Mouse (Mus musculus): ENCODE results near the gene Sox12. TPM values are rescaled to one million over a fixed set of nuclear protein-coding genes. Genes with fewer than 3 reads are reported as not detected.
"Not testable (repeated sequence)": the region's sequence is repeated elsewhere in the genome, so short reads cannot be mapped to it uniquely, and the experiment has no call there.

Gene Sox12
- polyA plus RNA-seq, 1 experiment from 2014 or later, result 10.4 TPM

- Histone ChIP-seq H3K36me3 (ENCODE audit: control insufficient read depth, insufficient read depth, low read length) (no peaks in the 10 kb centered on the region), H3K27ac (replicated peaks; ENCODE audit: low read depth, low read length) (no peak overlapping the region), H3K4me3 (ENCODE audit: low read depth, low read length) (no peak overlapping the region), H3K27me3 (replicated peaks; ENCODE audit: control insufficient read depth, insufficient read depth, low read length) (no peaks in the 10 kb centered on the region), H3K4me1 (ENCODE audit: control insufficient read depth, insufficient read depth, low read length) (no peaks in the 10 kb centered on the region), H3K9me3 (ENCODE audit: control insufficient read depth, low read length) (no peaks in the 10 kb centered on the region), H3K4me2 (ENCODE audit: low read depth, low read length) (no peak overlapping the region), H3K9ac (ENCODE audit: low read depth, low read length) (no peak overlapping the region)
- DNase-seq (ENCODE audit: low spot score), result no peak
- ATAC-seq (ENCODE audit: low read depth), result no peak
- 65% methylated on average over 4 of the region's 5 CpGs for WGBS
Measured at GRCm38 (mm10) chr2:152359616-152360015, 38.2 kb downstream of the Sox12 start.

DNA sequence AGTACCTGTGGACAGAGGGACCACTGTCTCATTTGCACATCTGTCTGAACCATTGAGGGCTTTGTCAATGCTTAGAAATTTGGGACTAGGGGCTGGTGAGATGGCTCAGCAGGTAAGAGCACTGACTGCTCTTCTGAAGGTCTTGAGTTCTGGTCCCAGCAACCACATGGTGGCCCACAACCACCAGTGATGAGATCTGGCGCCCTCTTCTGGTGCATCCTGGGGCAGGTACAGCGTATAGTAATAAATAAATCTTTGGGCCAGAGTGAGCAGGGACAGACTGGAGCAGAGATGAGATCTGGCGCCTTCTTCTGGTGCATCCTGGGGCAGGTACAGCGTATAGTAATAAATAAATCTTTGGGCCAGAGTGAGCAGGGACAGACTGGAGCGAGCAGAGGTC lies 38.9 kb downstream of the Sox12 start:
- H3K9ac ChIP-seq (ENCODE audit: low read depth, low read length), result not testable (repeated sequence)

DNA sequence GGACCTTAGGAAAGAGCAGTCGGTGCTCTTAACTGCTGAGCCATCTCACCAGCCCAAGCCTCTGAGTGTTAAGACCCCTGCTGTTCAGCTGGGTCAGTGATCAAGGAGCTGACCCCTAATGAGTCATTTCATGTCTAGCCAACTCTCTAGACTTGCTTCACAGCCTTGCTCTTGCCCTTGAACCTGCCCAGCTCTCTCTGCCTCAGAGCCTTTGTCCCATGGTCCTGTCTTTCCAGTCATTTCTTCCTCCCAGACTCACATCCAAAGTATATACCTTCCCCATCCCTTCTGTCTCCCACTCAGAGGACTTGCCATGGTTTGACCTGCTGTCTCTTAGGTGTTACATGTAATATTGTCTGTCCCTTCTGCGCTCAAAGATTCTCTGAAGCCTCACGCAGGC lies 40.6 kb downstream of the Sox12 start:
- Histone ChIP-seq H3K27me3 (replicated peaks; ENCODE audit: control insufficient read depth, insufficient read depth, low read length) (no peaks in the 10 kb centered on the region), H3K4me3 (ENCODE audit: low read depth, low read length) (no peak overlapping the region), H3K9me3 (ENCODE audit: control insufficient read depth, low read length) (no peaks in the 10 kb centered on the region), H3K4me2 (ENCODE audit: low read depth, low read length) (no peak overlapping the region), H3K9ac (ENCODE audit: low read depth, low read length) (no peak overlapping the region), H3K27ac (replicated peaks; ENCODE audit: low read depth, low read length) (no peak overlapping the region), H3K4me1 (ENCODE audit: control insufficient read depth, insufficient read depth, low read length) (no peaks in the 10 kb centered on the region), H3K36me3 (ENCODE audit: control insufficient read depth, insufficient read depth, low read length) (no peaks in the 10 kb centered on the region)
- ATAC-seq (ENCODE audit: low read depth) (no peak), DNase-seq (ENCODE audit: low spot score) (no peak)
- WGBS, result 86% methylated on average over 3 of the region's 3 CpGs

More for the DNA sequence above, 38.9 kb downstream of the Sox12 start:
- H3K4me2 ChIP-seq (ENCODE audit: low read depth, low read length); ATAC-seq (ENCODE audit: low read depth); H3K36me3 ChIP-seq (ENCODE audit: control insufficient read depth, insufficient read depth, low read length); H3K27ac ChIP-seq (replicated peaks; ENCODE audit: low read depth, low read length); H3K4me1 ChIP-seq (ENCODE audit: control insufficient read depth, insufficient read depth, low read length); DNase-seq (ENCODE audit: low spot score); H3K4me3 ChIP-seq (ENCODE audit: low read depth, low read length); H3K9me3 ChIP-seq (ENCODE audit: control insufficient read depth, low read length); H3K27me3 ChIP-seq (replicated peaks; ENCODE audit: control insufficient read depth, insufficient read depth, low read length): not testable (repeated sequence)
- WGBS, result 70% methylated on average over 5 of the region's 5 CpGs

GRCm38 (mm10) chr2:152349842-152350540 lies 47.9 kb downstream of the Sox12 start:
- Histone ChIP-seq H3K36me3 (ENCODE audit: control insufficient read depth, insufficient read depth, low read length) (no peaks in the 10 kb centered on the region), H3K4me3 (ENCODE audit: low read depth, low read length) (no peak overlapping the region), H3K27ac (replicated peaks; ENCODE audit: low read depth, low read length) (no peak overlapping the region), H3K4me1 (ENCODE audit: control insufficient read depth, insufficient read depth, low read length) (no peaks in the 10 kb centered on the region), H3K9me3 (ENCODE audit: control insufficient read depth, low read length) (no peaks in the 10 kb centered on the region), H3K4me2 (ENCODE audit: low read depth, low read length) (no peak overlapping the region), H3K27me3 (replicated peaks; ENCODE audit: control insufficient read depth, insufficient read depth, low read length) (no peaks in the 10 kb centered on the region), H3K9ac (ENCODE audit: low read depth, low read length) (no peak overlapping the region)
- ATAC-seq (ENCODE audit: low read depth), result peak; percentile 70; the same call in 1 of the 2 replicates
- DNase-seq (ENCODE audit: low spot score), result peak; percentile 86
- WGBS, result 83% methylated on average over 8 of the region's 8 CpGs

GRCm38 (mm10) chr2:152349205-152349604 lies 48.7 kb downstream of the Sox12 start:
- Histone ChIP-seq H3K9ac (ENCODE audit: low read depth, low read length) (no peak overlapping the region), H3K4me1 (ENCODE audit: control insufficient read depth, insufficient read depth, low read length) (no peaks in the 10 kb centered on the region), H3K27me3 (replicated peaks; ENCODE audit: control insufficient read depth, insufficient read depth, low read length) (no peaks in the 10 kb centered on the region), H3K27ac (replicated peaks; ENCODE audit: low read depth, low read length) (no peak overlapping the region), H3K9me3 (ENCODE audit: control insufficient read depth, low read length) (no peaks in the 10 kb centered on the region), H3K36me3 (ENCODE audit: control insufficient read depth, insufficient read depth, low read length) (no peaks in the 10 kb centered on the region), H3K4me3 (ENCODE audit: low read depth, low read length) (no peak overlapping the region), H3K4me2 (ENCODE audit: low read depth, low read length) (no peak overlapping the region)
- 78% methylated on average over 6 of the region's 6 CpGs for WGBS
- ATAC-seq (ENCODE audit: low read depth) (no peak), DNase-seq (ENCODE audit: low spot score) (no peak)

GRCm38 (mm10) chr2:152347722-152348121 lies 50.1 kb downstream of the Sox12 start:
- no peaks in the 10 kb centered on the region for H3K9me3 ChIP-seq (ENCODE audit: control insufficient read depth, low read length)
- ATAC-seq (ENCODE audit: low read depth) (no peak), DNase-seq (ENCODE audit: low spot score) (no peak)
- no peaks in the 10 kb centered on the region for H3K4me1 ChIP-seq (ENCODE audit: control insufficient read depth, insufficient read depth, low read length)
- H3K4me2 ChIP-seq (ENCODE audit: low read depth, low read length), result no peak overlapping the region
- H3K9ac ChIP-seq (ENCODE audit: low read depth, low read length), result no peak overlapping the region
- H3K27me3 ChIP-seq (replicated peaks; ENCODE audit: control insufficient read depth, insufficient read depth, low read length), result no peaks in the 10 kb centered on the region
- H3K4me3 ChIP-seq (ENCODE audit: low read depth, low read length), result no peak overlapping the region
- no peaks in the 10 kb centered on the region for H3K36me3 ChIP-seq (ENCODE audit: control insufficient read depth, insufficient read depth, low read length)
- H3K27ac ChIP-seq (replicated peaks; ENCODE audit: low read depth, low read length), result no peak overlapping the region
- WGBS, result 81% methylated on average over 2 of the region's 2 CpGs

- no peak for ATAC-seq (ENCODE audit: low read depth)
- Histone ChIP-seq H3K9me3 (ENCODE audit: control insufficient read depth, low read length) (no peaks in the 10 kb centered on the region), H3K27me3 (replicated peaks; ENCODE audit: control insufficient read depth, insufficient read depth, low read length) (no peaks in the 10 kb centered on the region), H3K4me1 (ENCODE audit: control insufficient read depth, insufficient read depth, low read length) (no peaks in the 10 kb centered on the region), H3K4me3 (ENCODE audit: low read depth, low read length) (no peak overlapping the region), H3K36me3 (ENCODE audit: control insufficient read depth, insufficient read depth, low read length) (no peaks in the 10 kb centered on the region), H3K9ac (ENCODE audit: low read depth, low read length) (no peak overlapping the region), H3K27ac (replicated peaks; ENCODE audit: low read depth, low read length) (no peak overlapping the region), H3K4me2 (ENCODE audit: low read depth, low read length) (no peak overlapping the region)
- no peak for DNase-seq (ENCODE audit: low spot score)
- WGBS, result 37% methylated on average over 9 of the region's 9 CpGs
Measured at GRCm38 (mm10) chr2:152346776-152347465, 50.9 kb downstream of the Sox12 start.

GRCm38 (mm10) chr2:152345393-152345792 lies 52.5 kb downstream of the Sox12 start:
- Histone ChIP-seq H3K4me1 (ENCODE audit: control insufficient read depth, insufficient read depth, low read length) (no peaks in the 10 kb centered on the region), H3K27me3 (replicated peaks; ENCODE audit: control insufficient read depth, insufficient read depth, low read length) (no peaks in the 10 kb centered on the region), H3K9me3 (ENCODE audit: control insufficient read depth, low read length) (no peaks in the 10 kb centered on the region), H3K36me3 (ENCODE audit: control insufficient read depth, insufficient read depth, low read length) (no peaks in the 10 kb centered on the region), H3K9ac (ENCODE audit: low read depth, low read length) (no peak overlapping the region), H3K27ac (replicated peaks; ENCODE audit: low read depth, low read length) (no peak overlapping the region), H3K4me2 (ENCODE audit: low read depth, low read length) (no peak overlapping the region), H3K4me3 (ENCODE audit: low read depth, low read length) (no peak overlapping the region)
- WGBS, result 64% methylated on average over 6 of the region's 6 CpGs
- ATAC-seq (ENCODE audit: low read depth), result no peak
- no peak for DNase-seq (ENCODE audit: low spot score)

GRCm38 (mm10) chr2:152344909-152345308 lies 53.0 kb downstream of the Sox12 start:
- Histone ChIP-seq H3K9ac (ENCODE audit: low read depth, low read length) (no peak overlapping the region), H3K27me3 (replicated peaks; ENCODE audit: control insufficient read depth, insufficient read depth, low read length) (no peaks in the 10 kb centered on the region), H3K36me3 (ENCODE audit: control insufficient read depth, insufficient read depth, low read length) (no peaks in the 10 kb centered on the region), H3K4me3 (ENCODE audit: low read depth, low read length) (no peak overlapping the region), H3K27ac (replicated peaks; ENCODE audit: low read depth, low read length) (no peak overlapping the region), H3K9me3 (ENCODE audit: control insufficient read depth, low read length) (no peaks in the 10 kb centered on the region), H3K4me2 (ENCODE audit: low read depth, low read length) (no peak overlapping the region), H3K4me1 (ENCODE audit: control insufficient read depth, insufficient read depth, low read length) (no peaks in the 10 kb centered on the region)
- DNase-seq (ENCODE audit: low spot score) (no peak), ATAC-seq (ENCODE audit: low read depth) (no peak)
- 64% methylated on average over 5 of the region's 5 CpGs for WGBS

Data from embryonic facial prominence, embryonic 14.5 days (tissue).